Mouse (Mus musculus) kidney, postnatal 10 days (tissue): ENCODE measurements around the gene Hps6.

ENCODE experiments used
- DNase-seq: peaks from one replicate; pipeline ENCODE4 v3.0.0; 2021; ENCODE audit warnings: mixed read lengths

Gene Hps6

GRCm38 (mm10) chr19:46045696-46046311 is 42.5 kb downstream of the Hps6 start:
- DNase-seq: peak; percentile 81

DNA sequence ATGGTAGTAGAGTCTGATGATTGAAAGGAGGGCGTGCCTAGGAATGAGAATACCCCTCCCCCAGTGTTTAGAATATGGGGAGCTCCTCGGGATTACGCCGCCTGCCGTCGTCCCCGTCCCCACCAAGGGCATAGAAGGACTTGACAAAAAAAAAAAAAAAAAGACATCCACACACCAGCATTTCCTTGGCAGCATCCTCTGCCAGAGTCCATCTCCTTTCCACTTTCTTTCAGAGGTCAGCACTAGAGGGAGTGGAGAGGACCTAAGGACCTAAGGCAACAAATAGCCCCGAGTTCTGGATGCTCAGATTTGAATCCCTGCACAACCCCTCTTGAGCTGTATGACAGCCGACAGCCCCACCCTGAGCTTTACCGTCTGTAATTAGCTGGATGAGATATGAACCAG is 43.3 kb downstream of the Hps6 start:
- DNase-seq: peak; percentile 50

- no peak for DNase-seq
Observed at GRCm38 (mm10) chr19:46047426-46047825, 44.1 kb downstream of the Hps6 start.

GRCm38 (mm10) chr19:46049129-46049528 is 45.8 kb downstream of the Hps6 start:
- no peak for DNase-seq

DNA sequence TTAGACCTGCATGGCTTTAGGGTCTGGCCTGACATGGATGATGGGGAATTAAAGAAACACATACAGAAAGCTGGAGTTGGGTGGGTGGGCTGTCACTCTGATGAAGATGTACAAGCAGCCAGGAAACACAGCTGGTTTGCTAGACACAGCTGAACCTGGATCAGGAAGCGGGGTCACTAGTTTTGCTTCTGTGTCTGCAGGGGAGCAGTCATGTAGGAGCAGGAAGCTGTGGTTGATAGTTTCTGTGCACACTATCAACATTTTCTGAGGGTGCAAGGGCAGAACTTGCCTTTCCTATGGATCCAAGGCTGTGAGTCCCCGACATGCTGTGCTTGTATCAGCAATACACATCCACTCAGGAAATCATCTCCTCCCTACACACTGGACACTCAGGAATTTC is 47.2 kb downstream of the Hps6 start:
- DNase-seq: no peak
